Mouse (Mus musculus) neural tube, embryonic 15.5 days (tissue): ENCODE results near the gene Gm20388. TPM values are rescaled to one million over a fixed set of nuclear protein-coding genes. Genes with fewer than 3 reads are reported as not detected.
A peak's percentile ranks its signal among the peaks of the same experiment; 100 is the strongest.

Source experiments
- ATAC-seq: fragments of 200-750 bp; cut with Nextera tagmentation; 2 replicates; pipeline ENCODE4 v1.8.0; 2017; ENCODE audit warnings: mild to moderate bottlenecking, moderate TSS enrichment, moderate library complexity; ENCODE audit not compliant: low FRiP score
- H3K27ac ChIP-seq: fragments of 300-500 bp; sonication (generic); replicated peaks from 2 replicates; pipeline ENCODE4 v1.5.1; 2015; ENCODE audit warnings: mild to moderate bottlenecking, inconsistent platforms
- H3K27me3 ChIP-seq: fragments of 300-500 bp; sonication (generic); replicated peaks from 2 replicates; pipeline ENCODE4 v1.6.1; 2015; ENCODE audit warnings: inconsistent platforms
- H3K36me3 ChIP-seq: fragments of 300-500 bp; sonication (generic); 2 replicates; pipeline ENCODE4 v1.6.1; 2015; ENCODE audit warnings: inconsistent platforms
- H3K4me1 ChIP-seq: fragments of 300-500 bp; sonication (generic); 2 replicates; pipeline ENCODE4 v1.6.1; 2015; ENCODE audit warnings: inconsistent platforms
- H3K4me2 ChIP-seq: fragments of 300-500 bp; sonication (generic); 2 replicates; pipeline ENCODE4 v1.6.1; 2015; ENCODE audit warnings: inconsistent platforms, mild to moderate bottlenecking, moderate library complexity
- H3K4me3 ChIP-seq: fragments of 300-500 bp; sonication (generic); replicated peaks from 2 replicates; pipeline ENCODE4 v1.5.1; 2015; ENCODE audit warnings: mild to moderate bottlenecking, inconsistent platforms
- H3K9ac ChIP-seq: fragments of 300-500 bp; sonication (generic); replicated peaks from 2 replicates; pipeline ENCODE4 v1.6.1; 2015; ENCODE audit warnings: mild to moderate bottlenecking, inconsistent platforms
- H3K9me3 ChIP-seq: fragments of 300-500 bp; sonication (generic); replicated peaks from 2 replicates; pipeline ENCODE4 v1.6.1; 2016; ENCODE audit warnings: inconsistent platforms
- WGBS: fragments of 180-500 bp; shearing (Covaris S2); methylation state at CpG from one replicate; pipeline ENCODE4 v1.1.7; 2015; ENCODE audit warnings: mixed read lengths; 5-methylcytosine and 5-hydroxymethylcytosine counted together
- polyA plus RNA-seq: library from polyadenylated mRNA; unstranded; fragments of >200 nt; fragmentation: Nextera tagmentation; extraction: Ambion mirVana; gene quantifications from 2 replicates; pipeline ENCODE4 v1.2.1, GENCODE M21; 2015

Gm20388 gene
- polyA plus RNA-seq, 1 experiment from 2014 or later = not detected

- no peaks in the 10 kb centered on the region for H3K9me3 ChIP-seq
- H3K36me3 ChIP-seq = no peaks in the 10 kb centered on the region
- H3K27ac ChIP-seq = 0 out of 2 replicates have a peak overlapping the region, but pooled peaks have one; percentile 10
- no peak overlapping the region for H3K4me3 ChIP-seq
- peaks cover 37% of the 10 kb centered on the region for H3K4me1 ChIP-seq
- no peak for ATAC-seq
- no peak overlapping the region for H3K9ac ChIP-seq
- no peaks in the 10 kb centered on the region for H3K27me3 ChIP-seq
- H3K4me2 ChIP-seq = no peak overlapping the region
- WGBS = 67% methylated on average over 3 of the region's 3 CpGs
Measured at GRCm38 (mm10) chr8:122931834-122932560, 3021.4 kb downstream of the Gm20388 start.

GRCm38 (mm10) chr8:122932561-122932959 lies 3021.9 kb downstream of the Gm20388 start:
- 92% methylated on average over 2 of the region's 2 CpGs for WGBS
- H3K27ac ChIP-seq = no peak overlapping the region

GRCm38 (mm10) chr8:122933973-122934372 lies 3023.3 kb downstream of the Gm20388 start:
- peaks cover 50% of the 10 kb centered on the region for H3K4me1 ChIP-seq

More at GRCm38 (mm10) chr8:122932561-122932959, 3021.9 kb downstream of the Gm20388 start:
- no peak overlapping the region for H3K4me3 ChIP-seq
- H3K36me3 ChIP-seq = no peaks in the 10 kb centered on the region
- H3K9me3 ChIP-seq = no peaks in the 10 kb centered on the region
- no peak for ATAC-seq
- no peak overlapping the region for H3K4me2 ChIP-seq
- H3K9ac ChIP-seq = no peak overlapping the region
- no peaks in the 10 kb centered on the region for H3K27me3 ChIP-seq
- H3K4me1 ChIP-seq = peaks cover 37% of the 10 kb centered on the region

GRCm38 (mm10) chr8:122935118-122935517 lies 3024.5 kb downstream of the Gm20388 start:
- Histone ChIP-seq H3K9ac (no peak overlapping the region), H3K27ac (peak overlapping the region; percentile 38), H3K4me3 (no peak overlapping the region), H3K27me3 (no peaks in the 10 kb centered on the region), H3K4me2 (no peak overlapping the region), H3K36me3 (no peaks in the 10 kb centered on the region), H3K9me3 (no peaks in the 10 kb centered on the region), H3K4me1 (peaks cover 50% of the 10 kb centered on the region)
- 31% methylated on average over 1 of the region's 1 CpGs for WGBS
- no peak for ATAC-seq

More at GRCm38 (mm10) chr8:122933973-122934372, 3023.3 kb downstream of the Gm20388 start:
- no peak for ATAC-seq
- Histone ChIP-seq H3K27ac (no peak overlapping the region), H3K9me3 (no peaks in the 10 kb centered on the region), H3K9ac (no peak overlapping the region), H3K4me3 (no peak overlapping the region), H3K36me3 (no peaks in the 10 kb centered on the region), H3K4me2 (no peak overlapping the region), H3K27me3 (no peaks in the 10 kb centered on the region)

GRCm38 (mm10) chr8:122935912-122936311 lies 3025.3 kb downstream of the Gm20388 start:
- WGBS = 82% methylated on average over 3 of the region's 3 CpGs
- ATAC-seq = no peak
- Histone ChIP-seq H3K4me2 (no peak overlapping the region), H3K4me1 (peaks cover 49% of the 10 kb centered on the region), H3K27me3 (no peaks in the 10 kb centered on the region), H3K36me3 (no peaks in the 10 kb centered on the region), H3K4me3 (no peak overlapping the region), H3K27ac (peak overlapping the region; percentile 38; the same call in 1 of the 2 replicates), H3K9ac (no peak overlapping the region), H3K9me3 (no peaks in the 10 kb centered on the region)

- Histone ChIP-seq H3K27me3 (no peaks in the 10 kb centered on the region), H3K36me3 (no peaks in the 10 kb centered on the region), H3K9me3 (no peaks in the 10 kb centered on the region), H3K27ac (no peak overlapping the region), H3K9ac (no peak overlapping the region), H3K4me1 (peaks cover 41% of the 10 kb centered on the region), H3K4me2 (no peak overlapping the region), H3K4me3 (no peak overlapping the region)
- no peak for ATAC-seq
- WGBS = 93% methylated on average over 2 of the region's 2 CpGs
Measured at GRCm38 (mm10) chr8:122937545-122938053, 3027.0 kb downstream of the Gm20388 start.

- Histone ChIP-seq H3K27ac (peak overlapping the region; percentile 45; the same call in 1 of the 2 replicates), H3K27me3 (no peaks in the 10 kb centered on the region), H3K9me3 (no peaks in the 10 kb centered on the region), H3K36me3 (no peaks in the 10 kb centered on the region), H3K4me3 (no peak overlapping the region), H3K9ac (no peak overlapping the region), H3K4me2 (no peak overlapping the region), H3K4me1 (peaks cover 45% of the 10 kb centered on the region)
- whole genome bisulfite sequencing = 49% methylated on average over 3 of the region's 3 CpGs
- ATAC-seq = no peak
Measured at GRCm38 (mm10) chr8:122938170-122938569, 3027.5 kb downstream of the Gm20388 start.

GRCm38 (mm10) chr8:122938591-122938990 lies 3027.9 kb downstream of the Gm20388 start:
- H3K4me1 ChIP-seq = peaks cover 47% of the 10 kb centered on the region
- no peak overlapping the region for H3K4me2 ChIP-seq
- no peaks in the 10 kb centered on the region for H3K36me3 ChIP-seq
- H3K9me3 ChIP-seq = no peaks in the 10 kb centered on the region
- WGBS = 39% methylated on average over 4 of the region's 4 CpGs
- H3K4me3 ChIP-seq = no peak overlapping the region
- peak overlapping the region; percentile 45; the same call in 1 of the 2 replicates for H3K27ac ChIP-seq
- ATAC-seq = no peak
- no peaks in the 10 kb centered on the region for H3K27me3 ChIP-seq
- H3K9ac ChIP-seq = no peak overlapping the region

- Histone ChIP-seq H3K9ac (no peak overlapping the region), H3K27ac (0 out of 2 replicates have a peak overlapping the region, but pooled peaks have one; percentile 5), H3K9me3 (no peaks in the 10 kb centered on the region), H3K27me3 (no peaks in the 10 kb centered on the region), H3K4me1 (peaks cover 22% of the 10 kb centered on the region), H3K4me3 (no peak overlapping the region), H3K36me3 (no peaks in the 10 kb centered on the region), H3K4me2 (no peak overlapping the region)
- ATAC-seq = no peak
- WGBS = 65% methylated on average over 9 of the region's 9 CpGs
Measured at GRCm38 (mm10) chr8:122942803-122943713, 3032.4 kb downstream of the Gm20388 start.

GRCm38 (mm10) chr8:122945775-122946174 lies 3035.1 kb downstream of the Gm20388 start:
- Histone ChIP-seq H3K9me3 (no peaks in the 10 kb centered on the region), H3K27ac (no peak overlapping the region), H3K4me1 (peaks cover 24% of the 10 kb centered on the region), H3K4me3 (no peak overlapping the region), H3K4me2 (no peak overlapping the region), H3K9ac (no peak overlapping the region), H3K27me3 (no peaks in the 10 kb centered on the region), H3K36me3 (no peaks in the 10 kb centered on the region)
- ATAC-seq = no peak
- WGBS = 74% methylated on average over 2 of the region's 2 CpGs

- Histone ChIP-seq H3K36me3 (no peaks in the 10 kb centered on the region), H3K4me1 (peaks cover 26% of the 10 kb centered on the region), H3K4me3 (no peak overlapping the region), H3K9ac (no peak overlapping the region), H3K27me3 (no peaks in the 10 kb centered on the region), H3K9me3 (no peaks in the 10 kb centered on the region), H3K4me2 (no peak overlapping the region), H3K27ac (no peak overlapping the region)
- 74% methylated on average over 5 of the region's 5 CpGs for WGBS
- no peak for ATAC-seq
Measured at GRCm38 (mm10) chr8:122949701-122950100, 3039.1 kb downstream of the Gm20388 start.
